Mouse (Mus musculus) forebrain, postnatal 0 days (tissue): ENCODE results near the gene Acyp2. TPM values are rescaled to one million over a fixed set of nuclear protein-coding genes. Genes with fewer than 3 reads are reported as not detected.
A peak's percentile ranks its signal among the peaks of the same experiment; 100 is the strongest.

Experiments
- ATAC-seq: fragments of 200-750 bp; cut with Nextera tagmentation; 2 replicates; pipeline ENCODE4 v1.8.0; 2017; ENCODE audit warnings: mild to moderate bottlenecking, moderate library complexity
- DNase-seq: peaks from one replicate; pipeline ENCODE4 v3.0.0-alpha.2; 2015
- H3K27ac ChIP-seq: fragments of 300-500 bp; sonication (generic); 2 replicates; pipeline ENCODE4 v1.5.1; 2014; ENCODE audit warnings: low read depth, mild to moderate bottlenecking, antibody characterized with exemption, low read length, moderate library complexity, mixed read lengths
- H3K27me3 ChIP-seq: fragments of 300-500 bp; sonication (generic); 2 replicates; pipeline ENCODE4 v1.6.1; 2014; ENCODE audit warnings: mild to moderate bottlenecking, low read length, mixed read lengths; ENCODE audit not compliant: insufficient read depth
- H3K36me3 ChIP-seq: fragments of 300-500 bp; sonication (generic); 2 replicates; pipeline ENCODE4 v1.6.1; 2014; ENCODE audit warnings: mild to moderate bottlenecking, moderate library complexity; ENCODE audit not compliant: insufficient read depth
- H3K4me1 ChIP-seq: fragments of 300-500 bp; sonication (generic); 2 replicates; pipeline ENCODE4 v1.6.1; 2014; ENCODE audit warnings: antibody characterized with exemption; ENCODE audit not compliant: insufficient read depth
- H3K4me2 ChIP-seq: fragments of 300-500 bp; sonication (generic); 2 replicates; pipeline ENCODE4 v1.6.1; 2014; ENCODE audit warnings: low read depth, mild to moderate bottlenecking, moderate library complexity
- H3K4me3 ChIP-seq: fragments of 300-500 bp; sonication (generic); 2 replicates; pipeline ENCODE4 v1.5.1; 2014; ENCODE audit warnings: low read depth, low read length, mixed read lengths
- H3K9ac ChIP-seq: fragments of 300-500 bp; sonication (generic); 2 replicates; pipeline ENCODE4 v1.6.1; 2014; ENCODE audit warnings: mild to moderate bottlenecking
- H3K9me3 ChIP-seq: fragments of 300-500 bp; sonication (generic); 2 replicates; pipeline ENCODE4 v1.6.1; 2016; ENCODE audit warnings: low read length
- CTCF ChIP-seq: sonication (generic); IDR thresholded peaks from 2 replicates; pipeline ENCODE4 v1.5.1; 2016; ENCODE audit warnings: antibody characterized with exemption, control low read depth, low read depth
- WGBS: fragments of 180-500 bp; shearing (Covaris S2); extraction: QIAGEN DNeasy Blood & Tissue Kit; methylation state at CpG from one replicate; pipeline ENCODE4 v1.1.7; 2014; 5-methylcytosine and 5-hydroxymethylcytosine counted together
- polyA plus RNA-seq: library from polyadenylated mRNA; unstranded; fragments of >200 nt; fragmentation: Nextera tagmentation; extraction: Ambion mirVana; gene quantifications from 2 replicates; pipeline ENCODE4 v1.2.1, GENCODE M21; 2015
- total RNA-seq: library from RNA; depleted of rRNA; stranded (reverse); fragments of >200 nt; gene quantifications from 2 replicates; pipeline ENCODE4 v1.2.3, GENCODE M21; 2014; rRNA removed

Acyp2 gene
- total and polyA plus RNA-seq, 2 experiments from 2014 or later = 14.0 to 28.4 TPM

GRCm38 (mm10) chr11:30471187-30471586, 178.2 kb downstream of the Acyp2 start:
- Histone ChIP-seq H3K4me2 (peak overlapping the region; percentile 67), H3K9ac (peak overlapping the region; percentile 58), H3K4me1 (peaks cover 12% of the 10 kb centered on the region; the same call in 1 of the 2 replicates), H3K27ac (peak overlapping the region; percentile 90), H3K9me3 (no peaks in the 10 kb centered on the region), H3K36me3 (no peaks in the 10 kb centered on the region), H3K27me3 (no peaks in the 10 kb centered on the region), H3K4me3 (peak overlapping the region; percentile 46)
- no peak for DNase-seq
- 56% methylated on average over 8 of the region's 8 CpGs for WGBS
- ATAC-seq = peak; percentile 42
- no peak for TF ChIP-seq CTCF

Other genes starting within 250 kb of the Acyp2 start
- 0.48 and 0.85 TPM in 2 replicates for gene 4930505A04Rik, start 177.8 kb downstream of the Acyp2 start, total RNA-seq
- 0.23 TPM in 1 of 2 replicates, not detected in the other for gene 4930505A04Rik, start 177.8 kb downstream of the Acyp2 start, polyA plus RNA-seq
- gene Psme4, start 122.1 kb upstream of the Acyp2 start, total RNA-seq = 50.9 and 57.4 TPM in 2 replicates
- gene Psme4, start 122.1 kb upstream of the Acyp2 start, polyA plus RNA-seq = 6.1 and 7.8 TPM in 2 replicates
- gene Gpr75, start 235.8 kb upstream of the Acyp2 start, total RNA-seq = 9.4 and 11.0 TPM in 2 replicates
- gene Gpr75, start 235.8 kb upstream of the Acyp2 start, polyA plus RNA-seq = 4.1 and 6.5 TPM in 2 replicates
- gene Asb3, start 235.8 kb upstream of the Acyp2 start, total RNA-seq = 25.7 and 28.2 TPM in 2 replicates
- 23.1 and 25.5 TPM in 2 replicates for gene Asb3, start 235.8 kb upstream of the Acyp2 start, polyA plus RNA-seq